Comparison of ENCODE assay signal across 29 mouse cellular contexts in the genomic region with DNA sequence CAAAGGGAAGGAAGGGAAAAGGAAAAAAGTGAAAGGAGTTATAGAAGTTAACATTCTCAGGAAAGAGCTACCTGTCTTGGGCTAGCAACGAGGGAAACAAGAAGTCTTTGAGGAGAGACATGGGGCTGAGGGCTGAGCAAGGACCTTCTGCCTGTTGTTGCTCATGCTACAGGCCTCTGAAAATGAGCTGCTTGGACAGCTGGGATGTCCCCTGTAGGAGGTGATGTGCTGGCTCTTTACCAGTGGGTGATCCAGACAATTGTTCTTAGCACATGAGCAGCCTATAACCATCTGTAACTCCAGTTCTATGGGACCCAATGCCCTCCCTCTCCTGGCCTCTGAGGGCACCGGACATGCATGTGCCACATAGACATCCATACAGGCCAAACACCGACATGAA.
"Had no signal": no experiment of that assay in that cellular context is flagged by ENCODE, and none has a peak within 500 bp of the region (broad histone marks: within the 10 kb centered on the region; RNA-seq: fewer than 3 reads in every experiment).

No protein-coding gene starts in this region.

- H3K4me3 ChIP-seq: embryonic facial prominence, embryonic 10.5 days; embryonic facial prominence, embryonic 12.5 days; embryonic facial prominence, embryonic 13.5 days; embryonic facial prominence, embryonic 15.5 days; erythroblast, embryonic 14.5 days; forebrain, embryonic 10.5 days; forebrain, embryonic 12.5 days; forebrain, embryonic 13.5 days; forebrain, embryonic 15.5 days; gastrocnemius, adult 2 months; heart, adult 2 months had no signal

- ATAC-seq: forebrain, embryonic 13.5 days; forebrain, embryonic 14.5 days; forebrain, embryonic 15.5 days; forebrain, embryonic 16.5 days; forebrain, postnatal 0 days had no signal

- H3K4me1 ChIP-seq: embryonic facial prominence, embryonic 12.5 days; embryonic facial prominence, embryonic 13.5 days; embryonic facial prominence, embryonic 15.5 days; forebrain, embryonic 10.5 days; forebrain, embryonic 12.5 days; forebrain, embryonic 13.5 days; forebrain, embryonic 15.5 days had no signal

- H3K4me2 ChIP-seq: embryonic facial prominence, embryonic 12.5 days; embryonic facial prominence, embryonic 13.5 days; embryonic facial prominence, embryonic 15.5 days; forebrain, embryonic 12.5 days; forebrain, embryonic 13.5 days; forebrain, embryonic 15.5 days had no signal

- H3K27ac ChIP-seq: embryonic facial prominence, embryonic 10.5 days; embryonic facial prominence, embryonic 12.5 days; embryonic facial prominence, embryonic 13.5 days; embryonic facial prominence, embryonic 15.5 days; forebrain, embryonic 10.5 days; forebrain, embryonic 12.5 days; forebrain, embryonic 13.5 days; forebrain, embryonic 15.5 days; gastrocnemius, adult 2 months; heart, adult 2 months had no signal

- H3K9ac ChIP-seq: embryonic facial prominence, embryonic 12.5 days; embryonic facial prominence, embryonic 13.5 days; embryonic facial prominence, embryonic 15.5 days; forebrain, embryonic 12.5 days; forebrain, embryonic 13.5 days; forebrain, embryonic 15.5 days; forebrain, postnatal 0 days had no signal

- H3K27me3 ChIP-seq: embryonic facial prominence, embryonic 12.5 days; embryonic facial prominence, embryonic 15.5 days; forebrain, embryonic 12.5 days; forebrain, embryonic 13.5 days; forebrain, embryonic 15.5 days had no signal

- H3K9me3 ChIP-seq: embryonic facial prominence, embryonic 10.5 days; embryonic facial prominence, embryonic 12.5 days; embryonic facial prominence, embryonic 13.5 days; embryonic facial prominence, embryonic 15.5 days; forebrain, embryonic 10.5 days; forebrain, embryonic 12.5 days; forebrain, embryonic 13.5 days; forebrain, embryonic 15.5 days had no signal

- H3K36me3 ChIP-seq: embryonic facial prominence, embryonic 10.5 days; embryonic facial prominence, embryonic 12.5 days; embryonic facial prominence, embryonic 13.5 days; embryonic facial prominence, embryonic 15.5 days; forebrain, embryonic 10.5 days; forebrain, embryonic 12.5 days; forebrain, embryonic 15.5 days had no signal

- DNase-seq: cerebellum, adult 2 months; cerebellum, adult 8-10 months; cerebellum, adult 9-10 months; cerebellum, adult 9-11 months; cerebellum, postnatal 10 days; cerebellum, postnatal 14 days; cerebellum, postnatal 25 days; cerebellum, postnatal 36 days; embryo, embryonic 11 days; forebrain, postnatal 0 days; gastrocnemius, adult 2 months; gastrocnemius, postnatal 10 days; gastrocnemius, postnatal 14 days; gastrocnemius, postnatal 25 days; gastrocnemius, postnatal 36 days; heart, adult 11 months; heart, adult 18-20 months; heart, adult 2 months had no signal
